Mouse (Mus musculus) lung, embryonic 15.5 days (tissue): ENCODE results near the gene Ptgfr. TPM values are rescaled to one million over a fixed set of nuclear protein-coding genes. Genes with fewer than 3 reads are reported as not detected.

Experiments used
- polyA plus RNA-seq: library from polyadenylated mRNA; unstranded; fragments of >200 nt; fragmentation: Nextera tagmentation; extraction: Ambion mirVana; gene quantifications from 2 replicates; pipeline ENCODE4 v1.2.1, GENCODE M21; 2015

The Ptgfr gene
- polyA plus RNA-seq, 1 experiment from 2014 or later: 0.31 TPM

Other genes with a start within 250 kb of the Ptgfr start
- gene Ifi44, start 87.7 kb downstream of the Ptgfr start, polyA plus RNA-seq: 0.92 and 1.5 TPM in 2 replicates
- gene Ifi44l, start 74.7 kb downstream of the Ptgfr start, polyA plus RNA-seq: not detected in 2 replicates